Mouse (Mus musculus): ENCODE results near the gene Cib1.

The Cib1 gene

GRCm38 (mm10) chr7:80184968-80185367 lies 47.6 kb downstream of the Cib1 start:
- no peak for DNase-seq (ENCODE audit: low read depth, low spot score)

GRCm38 (mm10) chr7:80184551-80184950 lies 48.1 kb downstream of the Cib1 start:
- DNase-seq (ENCODE audit: low read depth, low spot score) = no peak

GRCm38 (mm10) chr7:80183969-80184368 lies 48.6 kb downstream of the Cib1 start:
- DNase-seq (ENCODE audit: low read depth, low spot score) = no peak

GRCm38 (mm10) chr7:80183466-80183865 lies 49.1 kb downstream of the Cib1 start:
- no peak for DNase-seq (ENCODE audit: low read depth, low spot score)

- no peak for DNase-seq (ENCODE audit: low read depth, low spot score)
Measured at GRCm38 (mm10) chr7:80182139-80182538, 50.5 kb downstream of the Cib1 start.

GRCm38 (mm10) chr7:80181078-80181477 lies 51.5 kb downstream of the Cib1 start:
- no peak for DNase-seq (ENCODE audit: low read depth, low spot score)

GRCm38 (mm10) chr7:80180202-80180601 lies 52.4 kb downstream of the Cib1 start:
- no peak for DNase-seq (ENCODE audit: low read depth, low spot score)

- DNase-seq (ENCODE audit: low read depth, low spot score) = no peak
Measured at GRCm38 (mm10) chr7:80179790-80180189, 52.8 kb downstream of the Cib1 start.

- no peak for DNase-seq (ENCODE audit: low read depth, low spot score)
Measured at GRCm38 (mm10) chr7:80179327-80179726, 53.3 kb downstream of the Cib1 start.

GRCm38 (mm10) chr7:80178037-80178729 lies 54.4 kb downstream of the Cib1 start:
- no peak for DNase-seq (ENCODE audit: low read depth, low spot score)

- no peak for DNase-seq (ENCODE audit: low read depth, low spot score)
Measured at GRCm38 (mm10) chr7:80177438-80177837, 55.2 kb downstream of the Cib1 start.
